Mouse (Mus musculus): Measurements from ENCODE around the gene Exoc6b. TPM values are rescaled to one million over a fixed set of nuclear protein-coding genes. Genes with fewer than 3 reads are reported as not detected.

The Exoc6b gene
- polyA plus RNA-seq, 1 experiment from 2014 or later: 29.9 TPM

DNA sequence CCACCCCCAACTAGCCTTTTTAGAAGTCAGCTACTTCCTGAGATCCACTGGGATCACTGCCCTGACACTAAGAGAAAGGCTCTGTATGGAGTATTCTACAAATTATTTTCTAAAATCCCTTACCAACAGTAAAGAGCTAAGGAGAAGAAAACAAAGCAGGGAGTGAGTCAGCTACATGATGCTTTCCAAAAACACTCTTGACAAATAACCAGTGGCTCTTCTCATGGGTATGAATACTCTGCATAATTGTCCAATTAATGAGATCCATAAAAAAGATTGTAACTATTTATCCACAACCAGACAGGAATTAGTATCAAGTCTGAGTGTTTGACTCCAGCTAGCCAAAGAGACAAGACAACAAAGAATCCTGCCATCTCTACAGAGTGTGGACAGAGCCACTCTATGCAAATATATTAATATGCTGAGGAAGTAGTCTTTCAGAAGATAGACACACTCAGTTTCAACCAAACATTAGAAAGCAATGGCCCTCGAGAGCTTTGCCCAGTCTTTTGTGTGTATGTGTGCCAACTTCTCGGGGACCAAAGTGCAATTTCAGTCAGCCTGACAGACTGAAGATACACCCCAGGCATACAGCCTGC, 263.1 kb downstream of the Exoc6b start:
- Histone ChIP-seq H3K27ac (replicated peaks; ENCODE audit: low read depth, low read length) (no peak overlapping the region), H3K4me2 (ENCODE audit: low read depth, low read length) (no peak overlapping the region), H3K9me3 (ENCODE audit: control insufficient read depth, low read length) (no peaks in the 10 kb centered on the region), H3K36me3 (ENCODE audit: control insufficient read depth, insufficient read depth, low read length) (no peaks in the 10 kb centered on the region), H3K4me3 (ENCODE audit: low read depth, low read length) (no peak overlapping the region), H3K4me1 (ENCODE audit: control insufficient read depth, insufficient read depth, low read length) (no peaks in the 10 kb centered on the region), H3K27me3 (replicated peaks; ENCODE audit: control insufficient read depth, insufficient read depth, low read length) (no peaks in the 10 kb centered on the region), H3K9ac (ENCODE audit: low read depth, low read length) (no peak overlapping the region)
- DNase-seq (ENCODE audit: low spot score) (no peak), ATAC-seq (ENCODE audit: low read depth) (no peak)
- WGBS: 84% methylated on average over 2 of the region's 2 CpGs

DNA sequence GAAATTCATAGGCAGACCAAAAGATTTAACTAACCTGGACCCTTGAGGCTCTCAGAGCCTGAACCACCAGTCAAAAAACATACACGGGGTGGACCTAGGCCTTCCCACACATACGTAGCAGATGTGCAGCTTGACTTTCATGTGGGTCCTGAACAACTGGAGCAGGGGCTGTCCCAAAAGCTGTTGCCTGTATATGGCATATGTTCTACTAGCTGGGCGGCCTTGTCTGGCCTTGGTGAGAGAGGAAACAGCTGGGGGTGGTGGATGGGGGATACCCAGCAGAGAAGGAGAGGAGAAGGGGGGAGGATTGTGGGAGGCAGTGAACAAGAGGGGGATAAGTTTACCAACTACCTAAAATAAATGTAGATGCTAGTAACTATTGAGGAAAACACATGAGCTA, 270.6 kb downstream of the Exoc6b start:
- 82% methylated on average over 3 of the region's 3 CpGs for WGBS
- no peaks in the 10 kb centered on the region for H3K27me3 ChIP-seq (replicated peaks; ENCODE audit: control insufficient read depth, insufficient read depth, low read length)
- ATAC-seq (ENCODE audit: low read depth): no peak
- no peaks in the 10 kb centered on the region for H3K36me3 ChIP-seq (ENCODE audit: control insufficient read depth, insufficient read depth, low read length)
- no peak overlapping the region for H3K4me2 ChIP-seq (ENCODE audit: low read depth, low read length)
- no peak overlapping the region for H3K4me3 ChIP-seq (ENCODE audit: low read depth, low read length)
- no peaks in the 10 kb centered on the region for H3K9me3 ChIP-seq (ENCODE audit: control insufficient read depth, low read length)
- no peak overlapping the region for H3K9ac ChIP-seq (ENCODE audit: low read depth, low read length)
- H3K4me1 ChIP-seq (ENCODE audit: control insufficient read depth, insufficient read depth, low read length): peaks cover 7% of the 10 kb centered on the region; the same call in 1 of the 2 replicates
- no peak overlapping the region for H3K27ac ChIP-seq (replicated peaks; ENCODE audit: low read depth, low read length)
- no peak for DNase-seq (ENCODE audit: low spot score)

DNA sequence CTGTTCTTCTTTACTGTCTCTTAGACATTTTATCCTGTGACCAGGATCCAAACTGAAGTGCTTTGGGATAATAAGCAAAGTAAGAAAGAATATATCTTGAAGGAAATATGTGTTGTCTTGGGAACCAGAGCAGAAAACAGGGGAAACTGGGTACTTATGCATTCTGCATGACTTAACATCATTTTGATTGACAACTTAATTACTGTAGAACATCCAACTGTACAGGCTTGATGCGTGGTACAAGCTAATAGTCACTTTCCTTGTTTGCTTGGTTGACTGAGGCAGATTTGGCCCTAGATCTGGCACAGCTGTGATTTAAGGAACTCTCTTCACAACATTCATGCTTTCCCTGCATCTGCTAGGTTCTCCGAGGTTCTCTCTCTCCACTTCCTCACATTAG, 285.3 kb downstream of the Exoc6b start:
- Histone ChIP-seq H3K4me1 (ENCODE audit: control insufficient read depth, insufficient read depth, low read length) (no peaks in the 10 kb centered on the region), H3K9me3 (ENCODE audit: control insufficient read depth, low read length) (no peaks in the 10 kb centered on the region), H3K27me3 (replicated peaks; ENCODE audit: control insufficient read depth, insufficient read depth, low read length) (no peaks in the 10 kb centered on the region), H3K4me3 (ENCODE audit: low read depth, low read length) (no peak overlapping the region), H3K27ac (replicated peaks; ENCODE audit: low read depth, low read length) (no peak overlapping the region), H3K4me2 (ENCODE audit: low read depth, low read length) (no peak overlapping the region), H3K9ac (ENCODE audit: low read depth, low read length) (no peak overlapping the region), H3K36me3 (ENCODE audit: control insufficient read depth, insufficient read depth, low read length) (no peaks in the 10 kb centered on the region)
- 67% methylated on average over 2 of the region's 2 CpGs for WGBS
- DNase-seq (ENCODE audit: low spot score) (no peak), ATAC-seq (ENCODE audit: low read depth) (no peak)

DNA sequence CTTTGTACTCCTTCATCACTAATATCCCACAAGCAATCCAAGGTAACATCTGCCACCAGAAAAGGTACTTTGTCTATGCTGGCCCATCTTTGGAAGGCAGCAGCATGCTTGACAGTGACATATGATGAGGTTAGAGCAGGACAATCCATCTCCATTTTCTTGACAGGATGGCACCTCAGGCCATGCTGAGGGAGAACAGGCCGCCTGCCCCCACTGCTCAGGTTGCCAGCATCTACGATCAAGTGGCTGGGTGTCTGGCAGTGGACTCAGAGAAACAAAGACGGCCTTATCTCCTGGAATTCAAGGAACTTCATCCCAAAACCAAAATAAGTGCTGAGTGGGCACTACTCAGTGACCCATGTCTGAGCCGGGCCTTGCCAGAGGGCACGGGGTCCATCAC, 289.3 kb downstream of the Exoc6b start:
- Histone ChIP-seq H3K9me3 (ENCODE audit: control insufficient read depth, low read length) (no peaks in the 10 kb centered on the region), H3K4me3 (ENCODE audit: low read depth, low read length) (no peak overlapping the region), H3K4me1 (ENCODE audit: control insufficient read depth, insufficient read depth, low read length) (no peaks in the 10 kb centered on the region), H3K9ac (ENCODE audit: low read depth, low read length) (no peak overlapping the region), H3K36me3 (ENCODE audit: control insufficient read depth, insufficient read depth, low read length) (no peaks in the 10 kb centered on the region), H3K27ac (replicated peaks; ENCODE audit: low read depth, low read length) (no peak overlapping the region), H3K4me2 (ENCODE audit: low read depth, low read length) (no peak overlapping the region), H3K27me3 (replicated peaks; ENCODE audit: control insufficient read depth, insufficient read depth, low read length) (no peaks in the 10 kb centered on the region)
- WGBS: 30% methylated on average over 5 of the region's 5 CpGs
- DNase-seq (ENCODE audit: low spot score) (no peak), ATAC-seq (ENCODE audit: low read depth) (no peak)

DNA sequence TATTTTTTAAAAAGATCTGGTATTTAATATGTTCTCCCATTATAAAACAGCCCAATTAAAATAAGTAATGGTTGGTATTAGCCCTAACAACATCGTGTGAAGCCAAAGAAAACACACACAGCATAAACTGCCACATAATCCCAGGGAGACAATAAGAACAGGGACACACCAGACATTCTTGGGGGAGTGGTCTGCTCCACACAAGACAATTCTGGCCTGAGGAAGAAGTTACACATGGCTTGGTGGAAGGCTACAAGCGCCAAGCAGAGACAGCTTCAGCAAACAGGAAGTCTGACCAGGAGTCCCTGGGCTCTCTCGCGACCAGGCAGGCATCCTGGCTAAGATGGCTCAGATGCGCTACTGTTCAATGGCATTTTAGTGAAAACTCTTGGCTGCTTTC, 290.3 kb downstream of the Exoc6b start:
- 58% methylated on average over 5 of the region's 5 CpGs for WGBS
- Histone ChIP-seq H3K36me3 (ENCODE audit: control insufficient read depth, insufficient read depth, low read length) (no peaks in the 10 kb centered on the region), H3K4me3 (ENCODE audit: low read depth, low read length) (no peak overlapping the region), H3K27me3 (replicated peaks; ENCODE audit: control insufficient read depth, insufficient read depth, low read length) (no peaks in the 10 kb centered on the region), H3K4me2 (ENCODE audit: low read depth, low read length) (no peak overlapping the region), H3K9me3 (ENCODE audit: control insufficient read depth, low read length) (no peaks in the 10 kb centered on the region), H3K9ac (ENCODE audit: low read depth, low read length) (no peak overlapping the region), H3K4me1 (ENCODE audit: control insufficient read depth, insufficient read depth, low read length) (no peaks in the 10 kb centered on the region), H3K27ac (replicated peaks; ENCODE audit: low read depth, low read length) (no peak overlapping the region)
- no peak for ATAC-seq (ENCODE audit: low read depth)
- no peak for DNase-seq (ENCODE audit: low spot score)

DNA sequence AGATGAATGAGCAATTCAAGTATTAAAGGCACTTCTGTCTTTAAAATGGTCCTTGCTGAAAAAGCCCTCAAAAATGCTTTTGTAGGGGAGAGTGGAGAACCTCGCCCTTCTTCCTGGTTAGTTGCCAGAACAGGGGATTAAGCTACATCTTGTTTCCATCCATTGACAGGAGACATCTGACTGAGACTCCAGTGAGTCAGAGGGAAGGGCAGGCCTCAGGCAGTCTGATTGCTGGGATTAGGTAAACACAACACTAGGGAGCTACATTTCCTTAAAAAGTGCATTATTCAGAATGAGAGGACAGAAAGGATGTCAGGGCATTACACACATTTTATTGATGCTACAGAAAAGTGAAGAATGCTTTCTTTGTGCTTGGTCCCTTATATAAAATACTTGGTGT, 293.4 kb downstream of the Exoc6b start:
- no peaks in the 10 kb centered on the region for H3K9me3 ChIP-seq (ENCODE audit: control insufficient read depth, low read length)
- no peaks in the 10 kb centered on the region for H3K36me3 ChIP-seq (ENCODE audit: control insufficient read depth, insufficient read depth, low read length)
- H3K27me3 ChIP-seq (replicated peaks; ENCODE audit: control insufficient read depth, insufficient read depth, low read length): no peaks in the 10 kb centered on the region
- H3K4me2 ChIP-seq (ENCODE audit: low read depth, low read length): no peak overlapping the region
- DNase-seq (ENCODE audit: low spot score): peak; percentile 78
- H3K27ac ChIP-seq (replicated peaks; ENCODE audit: low read depth, low read length): no peak overlapping the region
- H3K9ac ChIP-seq (ENCODE audit: low read depth, low read length): no peak overlapping the region
- peak; percentile 76 for ATAC-seq (ENCODE audit: low read depth)
- H3K4me1 ChIP-seq (ENCODE audit: control insufficient read depth, insufficient read depth, low read length): no peaks in the 10 kb centered on the region
- H3K4me3 ChIP-seq (ENCODE audit: low read depth, low read length): no peak overlapping the region
- WGBS: 28% methylated on average over 1 of the region's 1 CpGs

DNA sequence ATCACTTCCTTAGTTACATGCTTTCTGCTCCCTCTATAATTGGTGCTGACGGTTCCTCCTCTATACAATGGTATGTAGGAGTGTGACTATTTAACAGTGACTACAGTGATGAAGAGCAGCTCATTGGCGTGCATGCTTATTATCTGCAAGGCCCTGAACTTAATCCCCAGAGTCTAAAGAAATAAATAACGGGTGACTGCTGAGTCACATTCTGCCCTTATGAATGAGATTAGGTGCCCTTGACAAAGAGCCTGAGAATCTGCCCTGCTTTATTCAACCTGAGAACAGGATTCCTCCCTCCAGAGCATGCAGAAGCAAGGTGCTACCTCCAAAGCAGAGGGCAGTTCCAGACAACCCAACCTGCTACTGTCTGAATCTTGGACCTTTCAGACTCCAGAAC, 314.0 kb downstream of the Exoc6b start:
- Histone ChIP-seq H3K36me3 (ENCODE audit: control insufficient read depth, insufficient read depth, low read length) (no peaks in the 10 kb centered on the region), H3K9ac (ENCODE audit: low read depth, low read length) (no peak overlapping the region), H3K4me1 (ENCODE audit: control insufficient read depth, insufficient read depth, low read length) (no peaks in the 10 kb centered on the region), H3K4me2 (ENCODE audit: low read depth, low read length) (no peak overlapping the region), H3K27me3 (replicated peaks; ENCODE audit: control insufficient read depth, insufficient read depth, low read length) (no peaks in the 10 kb centered on the region), H3K27ac (replicated peaks; ENCODE audit: low read depth, low read length) (no peak overlapping the region), H3K9me3 (ENCODE audit: control insufficient read depth, low read length) (no peaks in the 10 kb centered on the region), H3K4me3 (ENCODE audit: low read depth, low read length) (no peak overlapping the region)
- no peak for ATAC-seq (ENCODE audit: low read depth)
- 75% methylated on average over 3 of the region's 3 CpGs for WGBS
- DNase-seq (ENCODE audit: low spot score): no peak

DNA sequence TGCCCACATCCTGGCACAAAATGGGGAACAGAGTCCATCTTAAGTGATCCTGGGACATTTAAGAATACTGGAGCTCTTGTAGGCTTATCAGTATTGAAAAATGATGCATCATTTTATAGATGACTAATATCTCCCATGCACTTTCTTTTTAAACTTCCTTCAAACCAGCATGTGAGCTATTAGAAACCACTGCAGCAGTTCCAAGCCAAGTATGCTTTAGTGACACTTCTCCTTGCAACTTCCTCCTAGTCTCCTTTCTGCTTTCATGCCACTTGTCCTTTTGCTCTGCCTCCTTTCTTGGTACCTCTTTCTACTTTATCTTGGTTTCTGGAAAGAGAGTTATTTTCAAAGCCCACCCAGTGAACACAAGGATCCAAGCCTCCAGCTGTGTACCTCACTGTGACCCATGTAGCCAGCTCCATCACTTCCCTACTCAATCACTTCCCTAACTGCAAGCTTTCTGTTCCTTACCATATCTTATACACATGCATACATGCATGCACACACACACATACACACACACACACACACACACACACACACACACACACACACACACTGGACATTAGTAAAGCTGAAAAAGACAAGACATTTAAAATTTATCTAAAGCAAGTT, 316.4 kb downstream of the Exoc6b start:
- Histone ChIP-seq H3K4me3 (ENCODE audit: low read depth, low read length) (no peak overlapping the region), H3K9me3 (ENCODE audit: control insufficient read depth, low read length) (no peaks in the 10 kb centered on the region), H3K36me3 (ENCODE audit: control insufficient read depth, insufficient read depth, low read length) (no peaks in the 10 kb centered on the region), H3K4me2 (ENCODE audit: low read depth, low read length) (no peak overlapping the region), H3K9ac (ENCODE audit: low read depth, low read length) (no peak overlapping the region), H3K4me1 (ENCODE audit: control insufficient read depth, insufficient read depth, low read length) (no peaks in the 10 kb centered on the region), H3K27ac (replicated peaks; ENCODE audit: low read depth, low read length) (no peak overlapping the region), H3K27me3 (replicated peaks; ENCODE audit: control insufficient read depth, insufficient read depth, low read length) (no peaks in the 10 kb centered on the region)
- DNase-seq (ENCODE audit: low spot score) (no peak), ATAC-seq (ENCODE audit: low read depth) (no peak)

DNA sequence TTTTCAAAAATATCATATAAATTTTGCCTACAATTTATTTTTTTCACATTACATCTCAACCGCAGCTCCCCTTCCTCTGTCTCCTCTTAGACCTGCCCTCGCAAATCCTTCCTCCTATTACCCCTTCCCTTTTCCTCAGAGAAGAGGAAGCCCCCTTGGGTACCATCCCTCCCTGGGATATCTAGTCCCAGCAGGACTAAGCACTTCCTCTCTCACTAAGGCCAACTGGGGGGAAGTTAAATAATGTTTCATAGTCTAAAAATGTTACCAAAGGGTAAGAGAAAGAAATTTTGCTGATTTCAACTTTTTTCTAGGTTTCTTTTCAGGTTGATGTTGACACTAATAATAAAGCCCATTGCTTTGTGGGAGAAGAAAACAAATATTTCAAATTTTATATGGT, 317.9 kb downstream of the Exoc6b start:
- H3K4me1 ChIP-seq (ENCODE audit: control insufficient read depth, insufficient read depth, low read length): no peaks in the 10 kb centered on the region
- ATAC-seq (ENCODE audit: low read depth) (no peak), DNase-seq (ENCODE audit: low spot score) (no peak)
- H3K9me3 ChIP-seq (ENCODE audit: control insufficient read depth, low read length): no peaks in the 10 kb centered on the region
- WGBS: 76% methylated on average over 2 of the region's 2 CpGs
- no peak overlapping the region for H3K4me3 ChIP-seq (ENCODE audit: low read depth, low read length)
- no peaks in the 10 kb centered on the region for H3K27me3 ChIP-seq (replicated peaks; ENCODE audit: control insufficient read depth, insufficient read depth, low read length)
- no peaks in the 10 kb centered on the region for H3K36me3 ChIP-seq (ENCODE audit: control insufficient read depth, insufficient read depth, low read length)
- H3K27ac ChIP-seq (replicated peaks; ENCODE audit: low read depth, low read length): no peak overlapping the region
- no peak overlapping the region for H3K4me2 ChIP-seq (ENCODE audit: low read depth, low read length)
- no peak overlapping the region for H3K9ac ChIP-seq (ENCODE audit: low read depth, low read length)

Data from embryonic facial prominence, embryonic 14.5 days (tissue).